Mouse (Mus musculus): ENCODE measurements at regions not wholly inside any gene's neighbourhood (a gene's known extent, or its start where the extent isn't known, plus 50 kb on each side); places are given as distances from the start of the nearest gene placed in this dataset.

GRCm38 (mm10) chr4:105974948-105975347 lies 185.3 kb downstream of the Gm12728 start:
- H3K4me3 ChIP-seq (ENCODE audit: control insufficient read depth in 1 of 2, insufficient read depth in 1 of 2, low read depth in 2 of 2, low read length in 2 of 2), result no peak overlapping the region
- H3K27ac ChIP-seq (ENCODE audit: control insufficient read depth, low read depth, low read length), result no peak overlapping the region
- no peaks in the 10 kb centered on the region for H3K36me3 ChIP-seq (ENCODE audit: control insufficient read depth in 1 of 2, insufficient read depth in 2 of 2, low read length in 2 of 2)
- no peaks in the 10 kb centered on the region for H3K79me2 ChIP-seq (ENCODE audit: control insufficient read depth, insufficient read depth, low read length, poor library complexity)
- no peaks in the 10 kb centered on the region for H3K9me3 ChIP-seq (replicated peaks; ENCODE audit: insufficient read depth, low read length)
- no peak for DNase-seq (ENCODE audit: low read depth, low spot score)
- H3K9ac ChIP-seq (ENCODE audit: control insufficient read depth, low read depth, low read length, poor library complexity, severe bottlenecking), result no peak overlapping the region
- no peaks in the 10 kb centered on the region for H3K4me1 ChIP-seq (ENCODE audit: control insufficient read depth in 1 of 2, insufficient read depth in 2 of 2, low read length in 2 of 2)
- TF ChIP-seq POLR2AphosphoS2 (IDR thresholded peaks at IDR 0.05; ENCODE audit: low read length), result no peak
- TF ChIP-seq E2F4 (IDR thresholded peaks at IDR 0.05; ENCODE audit: borderline replicate concordance, low read depth, low read length), result no peak
- TF ChIP-seq SMC3 (IDR thresholded peaks at IDR 0.05; ENCODE audit: low read depth, low read length), result no peak
- no peak for TF ChIP-seq MAFK (IDR thresholded peaks at IDR 0.05; ENCODE audit: borderline replicate concordance, low read depth, low read length)
- TF ChIP-seq HCFC1 (IDR thresholded peaks at IDR 0.05; ENCODE audit: low read depth, low read length), result no peak
- TF ChIP-seq USF1 (IDR thresholded peaks at IDR 0.05; ENCODE audit: low read depth, low read length), result no peak
- H3K27me3 ChIP-seq (ENCODE audit: control insufficient read depth in 1 of 2, insufficient read depth in 2 of 2, low read length in 2 of 2), result no peaks in the 10 kb centered on the region

GRCm38 (mm10) chr4:105979048-105979447 lies 189.4 kb downstream of the Gm12728 start:
- Histone ChIP-seq H3K4me3 (ENCODE audit: control insufficient read depth in 1 of 2, insufficient read depth in 1 of 2, low read depth in 2 of 2, low read length in 2 of 2) (no peak overlapping the region), H3K79me2 (ENCODE audit: control insufficient read depth, insufficient read depth, low read length, poor library complexity) (no peaks in the 10 kb centered on the region), H3K27me3 (ENCODE audit: control insufficient read depth in 1 of 2, insufficient read depth in 2 of 2, low read length in 2 of 2) (no peaks in the 10 kb centered on the region), H3K36me3 (ENCODE audit: control insufficient read depth in 1 of 2, insufficient read depth in 2 of 2, low read length in 2 of 2) (no peaks in the 10 kb centered on the region), H3K4me1 (ENCODE audit: control insufficient read depth in 1 of 2, insufficient read depth in 2 of 2, low read length in 2 of 2) (no peaks in the 10 kb centered on the region), H3K9ac (ENCODE audit: control insufficient read depth, low read depth, low read length, poor library complexity, severe bottlenecking) (no peak overlapping the region), H3K27ac (ENCODE audit: control insufficient read depth, low read depth, low read length) (no peak overlapping the region), H3K9me3 (replicated peaks; ENCODE audit: insufficient read depth, low read length) (no peaks in the 10 kb centered on the region)
- no peak for TF ChIP-seq EP300 (IDR thresholded peaks at IDR 0.05; ENCODE audit: low read depth in 1 of 2, low read length in 2 of 2)
- TF ChIP-seq NELFE (IDR thresholded peaks at IDR 0.05; ENCODE audit: low read depth, low read length), result no peak
- TF ChIP-seq MXI1 (IDR thresholded peaks at IDR 0.05; ENCODE audit: low read depth, low read length), result no peak
- TF ChIP-seq ZMIZ1 (IDR thresholded peaks at IDR 0.05; ENCODE audit: low read depth, low read length), result no peak
- TF ChIP-seq GATA1 (IDR thresholded peaks at IDR 0.05; ENCODE audit: low read depth, low read length), result no peak
- TF ChIP-seq JUND (IDR thresholded peaks at IDR 0.05; ENCODE audit: low read depth, low read length), result no peak
- TF ChIP-seq CTCF (IDR thresholded peaks at IDR 0.05 in 2 of 3, conservative IDR thresholded peaks at IDR 0.05 in 1 of 3; ENCODE audit: control insufficient read depth in 1 of 3, insufficient read depth in 1 of 3, low read depth in 2 of 3, low read length in 3 of 3, poor library complexity in 1 of 3, severe bottlenecking in 1 of 3), result no peak
- no peak for TF ChIP-seq E2F4 (IDR thresholded peaks at IDR 0.05; ENCODE audit: borderline replicate concordance, low read depth, low read length)
- TF ChIP-seq MAX (IDR thresholded peaks at IDR 0.05; ENCODE audit: low read length), result no peak
- no peak for TF ChIP-seq MEF2A (IDR thresholded peaks at IDR 0.05; ENCODE audit: extremely low read depth, insufficient replicate concordance, low read depth, low read length, poor library complexity, severe bottlenecking)
- no peak for TF ChIP-seq MAFK (IDR thresholded peaks at IDR 0.05; ENCODE audit: borderline replicate concordance, low read depth, low read length)
- no peak for TF ChIP-seq MYB (IDR thresholded peaks at IDR 0.05; ENCODE audit: low read depth, low read length)
- no peak for TF ChIP-seq POLR2A (IDR thresholded peaks at IDR 0.05; ENCODE audit: control insufficient read depth in 1 of 2, insufficient read depth in 1 of 2, low read depth in 1 of 2, low read length in 2 of 2, poor library complexity in 1 of 2)
- TF ChIP-seq UBTF (IDR thresholded peaks at IDR 0.05; ENCODE audit: borderline replicate concordance, insufficient read depth, low read depth, low read length), result no peak
- no peak for DNase-seq (ENCODE audit: low read depth, low spot score)
